Mouse (Mus musculus) lung, postnatal 14 days (tissue): ENCODE measurements at regions not wholly inside any gene's neighbourhood (a gene's known extent, or its start where the extent isn't known, plus 50 kb on each side); places are given as distances from the start of the nearest gene placed in this dataset.

Experiments used
- DNase-seq: peaks from one replicate; pipeline ENCODE4 v3.0.0; 2021

DNA sequence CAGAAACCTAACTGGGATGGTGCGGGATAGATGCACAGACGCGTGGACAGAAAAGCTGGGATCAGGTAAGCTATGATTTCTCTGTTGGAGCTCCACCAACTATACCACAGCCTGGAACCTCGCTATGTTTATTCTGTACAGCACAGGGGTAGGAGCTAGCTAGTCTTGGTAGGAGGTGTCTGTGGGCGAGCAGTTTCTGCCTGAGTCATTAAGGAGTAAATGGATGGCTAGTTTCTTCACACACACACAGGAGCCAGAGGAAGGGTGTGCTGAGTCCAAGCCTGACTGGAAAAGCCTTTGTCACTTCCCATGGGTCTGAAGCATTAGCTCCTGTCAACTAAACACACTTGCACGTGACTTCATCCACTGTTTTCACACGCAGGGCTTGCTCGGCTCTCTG is 53.1 kb upstream of the Ubl3 start:
- DNase-seq = no peak
